Mouse (Mus musculus): ENCODE measurements at regions not wholly inside any gene's neighbourhood (a gene's known extent, or its start where the extent isn't known, plus 50 kb on each side); places are given as distances from the start of the nearest gene placed in this dataset.

- Histone ChIP-seq H3K4me3 (ENCODE audit: insufficient read depth, poor library complexity, severe bottlenecking) (no peak overlapping the region), H3K79me3 (ENCODE audit: low read depth) (peaks cover 1% of the 10 kb centered on the region), H3K36me3 (ENCODE audit: control insufficient read depth, insufficient read depth) (peaks cover 8% of the 10 kb centered on the region), H3ac (ENCODE audit: control insufficient read depth, insufficient read length, low read depth) (no peak overlapping the region), H3K79me2 (ENCODE audit: control insufficient read depth, insufficient read depth) (peaks cover 10% of the 10 kb centered on the region), H3K27me3 (ENCODE audit: control insufficient read depth, insufficient read depth, insufficient read length) (no peaks in the 10 kb centered on the region)
- no peak for TF ChIP-seq CTCF (IDR thresholded peaks at IDR 0.05; ENCODE audit: control insufficient read depth, insufficient read depth, insufficient read length)
Measured at GRCm38 (mm10) chr6:31146779-31147178, 187.9 kb upstream of the Klf14 start.

- TF ChIP-seq MAX (IDR thresholded peaks at IDR 0.05) = no peak
- TF ChIP-seq FOSL1 (IDR thresholded peaks at IDR 0.05; ENCODE audit: insufficient read depth, low read length, poor library complexity, severe bottlenecking) = no peak
- TF ChIP-seq MYOD1 (IDR thresholded peaks at IDR 0.05; ENCODE audit: control insufficient read depth, insufficient read length, low read depth) = no peak
- no peak for TF ChIP-seq CEBPB (IDR thresholded peaks at IDR 0.05; ENCODE audit: low read depth)
- TF ChIP-seq CTCF (IDR thresholded peaks at IDR 0.05; ENCODE audit: control insufficient read depth, insufficient read depth, insufficient read length) = no peak
- no peak for TF ChIP-seq MYOG (IDR thresholded peaks at IDR 0.05; ENCODE audit: control insufficient read depth, extremely low read depth, insufficient read length)
- no peak for TF ChIP-seq USF1 (IDR thresholded peaks at IDR 0.05; ENCODE audit: low read depth)
Measured at GRCm38 (mm10) chr6:31147682-31148081, 188.8 kb upstream of the Klf14 start.

GRCm38 (mm10) chr6:31148311-31148856 lies 189.5 kb upstream of the Klf14 start:
- H3K4me3 ChIP-seq (ENCODE audit: insufficient read depth, poor library complexity, severe bottlenecking) = no peak overlapping the region

More at GRCm38 (mm10) chr6:31147682-31148081, 188.8 kb upstream of the Klf14 start:
- peaks cover 1% of the 10 kb centered on the region for H3K79me3 ChIP-seq (ENCODE audit: low read depth)
- H3K79me2 ChIP-seq (ENCODE audit: control insufficient read depth, insufficient read depth) = peaks cover 10% of the 10 kb centered on the region
- H3ac ChIP-seq (ENCODE audit: control insufficient read depth, insufficient read length, low read depth) = no peak overlapping the region
- H3K36me3 ChIP-seq (ENCODE audit: control insufficient read depth, insufficient read depth) = peaks cover 12% of the 10 kb centered on the region
- H3K27me3 ChIP-seq (ENCODE audit: control insufficient read depth, insufficient read depth, insufficient read length) = no peaks in the 10 kb centered on the region
- no peak overlapping the region for H3K4me3 ChIP-seq (ENCODE audit: insufficient read depth, poor library complexity, severe bottlenecking)

GRCm38 (mm10) chr6:31149164-31149563 lies 190.3 kb upstream of the Klf14 start:
- no peak overlapping the region for H3ac ChIP-seq (ENCODE audit: control insufficient read depth, insufficient read length, low read depth)
- peaks cover 20% of the 10 kb centered on the region for H3K36me3 ChIP-seq (ENCODE audit: control insufficient read depth, insufficient read depth)
- no peaks in the 10 kb centered on the region for H3K27me3 ChIP-seq (ENCODE audit: control insufficient read depth, insufficient read depth, insufficient read length)
- H3K79me2 ChIP-seq (ENCODE audit: control insufficient read depth, insufficient read depth) = peaks cover 10% of the 10 kb centered on the region
- TF ChIP-seq CTCF (IDR thresholded peaks at IDR 0.05; ENCODE audit: control insufficient read depth, insufficient read depth, insufficient read length) (no peak), CEBPB (IDR thresholded peaks at IDR 0.05; ENCODE audit: low read depth) (no peak), USF1 (IDR thresholded peaks at IDR 0.05; ENCODE audit: low read depth) (no peak), MAX (IDR thresholded peaks at IDR 0.05) (no peak), MYOD1 (IDR thresholded peaks at IDR 0.05; ENCODE audit: control insufficient read depth, insufficient read length, low read depth) (no peak), MYOG (IDR thresholded peaks at IDR 0.05; ENCODE audit: control insufficient read depth, extremely low read depth, insufficient read length) (no peak), FOSL1 (IDR thresholded peaks at IDR 0.05; ENCODE audit: insufficient read depth, low read length, poor library complexity, severe bottlenecking) (no peak)
- peaks cover 1% of the 10 kb centered on the region for H3K79me3 ChIP-seq (ENCODE audit: low read depth)
- H3K4me3 ChIP-seq (ENCODE audit: insufficient read depth, poor library complexity, severe bottlenecking) = no peak overlapping the region

More at GRCm38 (mm10) chr6:31148311-31148856, 189.5 kb upstream of the Klf14 start:
- TF ChIP-seq CEBPB (IDR thresholded peaks at IDR 0.05; ENCODE audit: low read depth) (no peak), USF1 (IDR thresholded peaks at IDR 0.05; ENCODE audit: low read depth) (no peak), MYOG (IDR thresholded peaks at IDR 0.05; ENCODE audit: control insufficient read depth, extremely low read depth, insufficient read length) (no peak), MYOD1 (IDR thresholded peaks at IDR 0.05; ENCODE audit: control insufficient read depth, insufficient read length, low read depth) (no peak), FOSL1 (IDR thresholded peaks at IDR 0.05; ENCODE audit: insufficient read depth, low read length, poor library complexity, severe bottlenecking) (no peak), CTCF (IDR thresholded peaks at IDR 0.05; ENCODE audit: control insufficient read depth, insufficient read depth, insufficient read length) (no peak), MAX (IDR thresholded peaks at IDR 0.05) (no peak)
- Histone ChIP-seq H3K79me3 (ENCODE audit: low read depth) (peaks cover 1% of the 10 kb centered on the region), H3K27me3 (ENCODE audit: control insufficient read depth, insufficient read depth, insufficient read length) (no peaks in the 10 kb centered on the region), H3K79me2 (ENCODE audit: control insufficient read depth, insufficient read depth) (peaks cover 10% of the 10 kb centered on the region), H3K36me3 (ENCODE audit: control insufficient read depth, insufficient read depth) (peaks cover 19% of the 10 kb centered on the region), H3ac (ENCODE audit: control insufficient read depth, insufficient read length, low read depth) (no peak overlapping the region)

GRCm38 (mm10) chr6:31150416-31150815 lies 191.5 kb upstream of the Klf14 start:
- H3K79me3 ChIP-seq (ENCODE audit: low read depth) = peaks cover 1% of the 10 kb centered on the region
- peaks cover 10% of the 10 kb centered on the region for H3K79me2 ChIP-seq (ENCODE audit: control insufficient read depth, insufficient read depth)
- TF ChIP-seq USF1 (IDR thresholded peaks at IDR 0.05; ENCODE audit: low read depth) (no peak), CEBPB (IDR thresholded peaks at IDR 0.05; ENCODE audit: low read depth) (no peak), CTCF (IDR thresholded peaks at IDR 0.05; ENCODE audit: control insufficient read depth, insufficient read depth, insufficient read length) (no peak), FOSL1 (IDR thresholded peaks at IDR 0.05; ENCODE audit: insufficient read depth, low read length, poor library complexity, severe bottlenecking) (no peak), MYOG (IDR thresholded peaks at IDR 0.05; ENCODE audit: control insufficient read depth, extremely low read depth, insufficient read length) (no peak), MYOD1 (IDR thresholded peaks at IDR 0.05; ENCODE audit: control insufficient read depth, insufficient read length, low read depth) (no peak), MAX (IDR thresholded peaks at IDR 0.05) (no peak)
- no peak overlapping the region for H3ac ChIP-seq (ENCODE audit: control insufficient read depth, insufficient read length, low read depth)
- no peak overlapping the region for H3K4me3 ChIP-seq (ENCODE audit: insufficient read depth, poor library complexity, severe bottlenecking)
- H3K36me3 ChIP-seq (ENCODE audit: control insufficient read depth, insufficient read depth) = peaks cover 20% of the 10 kb centered on the region
- no peaks in the 10 kb centered on the region for H3K27me3 ChIP-seq (ENCODE audit: control insufficient read depth, insufficient read depth, insufficient read length)

GRCm38 (mm10) chr6:31155857-31156256 lies 197.0 kb upstream of the Klf14 start:
- TF ChIP-seq MAX (IDR thresholded peaks at IDR 0.05) = no peak
- peak; percentile 30 for TF ChIP-seq CTCF (IDR thresholded peaks at IDR 0.05; ENCODE audit: control insufficient read depth, insufficient read depth, insufficient read length)
- no peaks in the 10 kb centered on the region for H3K79me3 ChIP-seq (ENCODE audit: low read depth)

More at GRCm38 (mm10) chr6:31155857-31156256, 197.0 kb upstream of the Klf14 start:
- Histone ChIP-seq H3K27me3 (ENCODE audit: control insufficient read depth, insufficient read depth, insufficient read length) (no peaks in the 10 kb centered on the region), H3K36me3 (ENCODE audit: control insufficient read depth, insufficient read depth) (peaks cover 18% of the 10 kb centered on the region), H3ac (ENCODE audit: control insufficient read depth, insufficient read length, low read depth) (no peak overlapping the region), H3K79me2 (ENCODE audit: control insufficient read depth, insufficient read depth) (no peaks in the 10 kb centered on the region), H3K4me3 (ENCODE audit: insufficient read depth, poor library complexity, severe bottlenecking) (no peak overlapping the region)

All from C2C12 (cell line).